In the genomic region with DNA sequence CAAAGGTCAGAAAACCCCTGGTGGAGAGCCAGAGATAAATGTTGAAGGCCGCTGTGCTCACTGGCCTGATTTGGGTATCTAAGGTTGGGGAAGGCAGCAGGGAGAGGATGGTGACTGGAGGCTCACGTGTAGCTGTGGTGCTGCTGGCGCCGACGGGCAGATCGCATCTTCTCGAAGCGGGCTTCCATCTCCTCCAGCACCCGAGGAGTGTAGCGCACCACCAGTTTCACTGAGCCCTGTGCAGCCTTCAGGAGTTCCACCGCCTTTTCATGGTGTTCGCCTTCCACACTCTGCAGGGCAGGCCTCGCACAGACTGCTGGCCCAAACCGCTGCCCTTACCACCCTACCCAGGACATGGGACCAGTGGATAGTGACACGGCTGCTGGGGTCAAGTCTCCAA, we compare ENCODE assay signal across 8 mouse cellular contexts. TPM values are rescaled to one million over a fixed set of nuclear protein-coding genes. Genes with fewer than 3 reads are reported as not detected.
DNase-seq lines count a peak whose midpoint lies in the region; ATAC-seq and TF ChIP-seq lines count a peak whose summit lies in the region.

No protein-coding gene starts in this region.

- H3K27ac ChIP-seq in heart, embryonic 14.5 days (replicated peaks in 1 of 2; ENCODE audit: control insufficient read depth in 1 of 2, insufficient read depth in 1 of 2, low read depth in 2 of 2, low read length in 2 of 2): no peak overlapping the region
- H3K27ac ChIP-seq in hindbrain, embryonic 13.5 days: peak overlapping the region; percentile 92; the same call in 1 of the 2 replicates
- peak overlapping the region; percentile 82; the same call in 1 of the 2 replicates for H3K27ac ChIP-seq in midbrain, embryonic 13.5 days
- no peak overlapping the region for H3K27ac ChIP-seq in thymus, adult 2 months (ENCODE audit: control insufficient read depth, insufficient read depth, low read length)

- DNase-seq in heart, adult 8-10 months (ENCODE audit: low spot score): no peak
- DNase-seq in ZHBTc4 (ENCODE audit: low read depth, low spot score): peak; percentile 36
- no peak for DNase-seq in thymus, adult 2 months
- no peak for DNase-seq in kidney, postnatal 4 days
- DNase-seq in left cerebral cortex, adult 18-20 months (ENCODE audit: low spot score in 2 of 2): no peak

- peaks cover 52% of the 10 kb centered on the region for H3K27me3 ChIP-seq in heart, embryonic 14.5 days (ENCODE audit: control insufficient read depth, insufficient read depth, low read length)
- H3K27me3 ChIP-seq in hindbrain, embryonic 13.5 days: peaks cover 38% of the 10 kb centered on the region
- peaks cover 29% of the 10 kb centered on the region for H3K27me3 ChIP-seq in midbrain, embryonic 13.5 days
- H3K27me3 ChIP-seq in thymus, adult 2 months (ENCODE audit: control insufficient read depth, insufficient read depth, low read length): peaks cover 16% of the 10 kb centered on the region

- H3K36me3 ChIP-seq in heart, embryonic 14.5 days (ENCODE audit: control insufficient read depth, insufficient read depth, low read length): peaks cover 11% of the 10 kb centered on the region
- peaks cover 16% of the 10 kb centered on the region for H3K36me3 ChIP-seq in hindbrain, embryonic 13.5 days
- peaks cover 13% of the 10 kb centered on the region for H3K36me3 ChIP-seq in midbrain, embryonic 13.5 days
- H3K36me3 ChIP-seq in thymus, adult 2 months (ENCODE audit: control insufficient read depth, insufficient read depth, low read length): no peaks in the 10 kb centered on the region; the same call in 1 of the 2 replicates

- no peak for ATAC-seq in heart, embryonic 14.5 days (ENCODE audit: insufficient number of reproducible peaks, insufficient read depth, low FRiP score, low read depth)
- ATAC-seq in hindbrain, embryonic 13.5 days (ENCODE audit: low FRiP score): no peak
- no peak for ATAC-seq in midbrain, embryonic 13.5 days

- peak overlapping the region; percentile 99 for H3K4me2 ChIP-seq in heart, embryonic 14.5 days (ENCODE audit: low read length)
- peak overlapping the region; percentile 87 for H3K4me2 ChIP-seq in hindbrain, embryonic 13.5 days
- H3K4me2 ChIP-seq in midbrain, embryonic 13.5 days (replicated peaks): peak overlapping the region; percentile 69

- TF ChIP-seq POLR2A in thymus, adult 2 months (IDR thresholded peaks at IDR 0.05; ENCODE audit: control insufficient read depth, extremely low read depth, insufficient read depth, low read length, poor library complexity): no peak

- no peaks in the 10 kb centered on the region for H3K9me3 ChIP-seq in heart, embryonic 14.5 days (ENCODE audit: control insufficient read depth, low read length)
- no peaks in the 10 kb centered on the region for H3K9me3 ChIP-seq in hindbrain, embryonic 13.5 days
- no peaks in the 10 kb centered on the region for H3K9me3 ChIP-seq in midbrain, embryonic 13.5 days

- 86% methylated on average over 15 of the region's 15 CpGs for WGBS in heart, embryonic 14.5 days
- WGBS in hindbrain, embryonic 13.5 days: 83% methylated on average over 15 of the region's 15 CpGs
- 83% methylated on average over 15 of the region's 15 CpGs for WGBS in midbrain, embryonic 13.5 days
- WGBS in thymus, adult 2 months: 89% methylated on average over 15 of the region's 15 CpGs

- TF ChIP-seq CTCF in thymus, adult 2 months (IDR thresholded peaks at IDR 0.05; ENCODE audit: borderline replicate concordance, control insufficient read depth, extremely low read depth, insufficient read depth, low read length, poor library complexity): no peak

- peak overlapping the region; percentile 8; the same call in 1 of the 2 replicates for H3K9ac ChIP-seq in heart, embryonic 14.5 days (ENCODE audit: low read length)
- H3K9ac ChIP-seq in hindbrain, embryonic 13.5 days: peak overlapping the region; percentile 96
- peak overlapping the region; percentile 71 for H3K9ac ChIP-seq in midbrain, embryonic 13.5 days (replicated peaks)

- peaks cover 10 to 34% of the 10 kb centered on the region in 2 experiments for H3K4me1 ChIP-seq in heart, embryonic 14.5 days (ENCODE audit: control insufficient read depth in 2 of 2, insufficient read depth in 2 of 2, low read length in 2 of 2)
- peaks cover 50% of the 10 kb centered on the region for H3K4me1 ChIP-seq in hindbrain, embryonic 13.5 days (replicated peaks)
- peaks cover 51% of the 10 kb centered on the region for H3K4me1 ChIP-seq in midbrain, embryonic 13.5 days (replicated peaks)
- H3K4me1 ChIP-seq in thymus, adult 2 months (replicated peaks; ENCODE audit: control insufficient read depth, insufficient read depth, low read length): peaks cover 28% of the 10 kb centered on the region

- H3K4me3 ChIP-seq in heart, embryonic 14.5 days (ENCODE audit: control insufficient read depth in 1 of 2, insufficient read depth in 1 of 2, low read depth in 1 of 2, low read length in 2 of 2): no peak overlapping the region
- H3K4me3 ChIP-seq in hindbrain, embryonic 13.5 days: peak overlapping the region; percentile 79
- H3K4me3 ChIP-seq in midbrain, embryonic 13.5 days (replicated peaks): peak overlapping the region; percentile 85
- H3K4me3 ChIP-seq in thymus, adult 2 months (ENCODE audit: control insufficient read depth, insufficient read depth, low read length): no peak overlapping the region

RNA-seq across cellular contexts. Expression of gene Ppfia3, which starts 1.4 kb away (rescaled TPM):
- polyA plus RNA-seq in heart, embryonic 14.5 days (2014; fragmentation: Nextera tagmentation; extraction: Ambion mirVana): 2.7 and 2.8 TPM in 2 replicates
- total RNA-seq in heart, adult 8-10 months (2022): under 1 TPM; 0.11 to 0.33 (median 0.20) TPM
- polyA plus RNA-seq in hindbrain, embryonic 13.5 days (2015; fragmentation: Nextera tagmentation; extraction: Ambion mirVana): 19.9 and 20.7 TPM in 2 replicates
- polyA plus RNA-seq in midbrain, embryonic 13.5 days (2015; fragmentation: Nextera tagmentation; extraction: Ambion mirVana): 17.2 and 19.8 TPM in 2 replicates
- polyA plus RNA-seq in thymus, adult 2 months (2012; rRNA removed): 0.65 and 0.89 TPM in 2 replicates
- total RNA-seq in left cerebral cortex, adult 18-20 months (2021): 100 to 1,000 TPM; 154 to 170 TPM

RNA-seq across cellular contexts. Expression of gene Lin7b, which starts 2.2 kb away (rescaled TPM):
- polyA plus RNA-seq in heart, embryonic 14.5 days (2014; fragmentation: Nextera tagmentation; extraction: Ambion mirVana): 1.0 and 1.1 TPM in 2 replicates
- 1 to 10 TPM; 1.0 to 1.5 (median 1.3) TPM for total RNA-seq in heart, adult 8-10 months (2022)
- polyA plus RNA-seq in hindbrain, embryonic 13.5 days (2015; fragmentation: Nextera tagmentation; extraction: Ambion mirVana): 12.5 and 13.4 TPM in 2 replicates
- polyA plus RNA-seq in midbrain, embryonic 13.5 days (2015; fragmentation: Nextera tagmentation; extraction: Ambion mirVana): 7.1 and 7.9 TPM in 2 replicates
- polyA plus RNA-seq in thymus, adult 2 months (2012; rRNA removed): 0.65 and 1.0 TPM in 2 replicates
- total RNA-seq in left cerebral cortex, adult 18-20 months (2021): 100 to 1,000 TPM; 133 to 165 TPM

RNA-seq across cellular contexts. Expression of gene Snrnp70, which starts 27.4 kb away (rescaled TPM):
- 64.1 and 65.2 TPM in 2 replicates for polyA plus RNA-seq in heart, embryonic 14.5 days (2014; fragmentation: Nextera tagmentation; extraction: Ambion mirVana)
- total RNA-seq in heart, adult 8-10 months (2022): 100 to 1,000 TPM in 1 of 4 experiments, 10 to 100 TPM in 3; 68.3 to 107 (median 86.7) TPM
- 205 and 215 TPM in 2 replicates for polyA plus RNA-seq in hindbrain, embryonic 13.5 days (2015; fragmentation: Nextera tagmentation; extraction: Ambion mirVana)
- 223 and 238 TPM in 2 replicates for polyA plus RNA-seq in midbrain, embryonic 13.5 days (2015; fragmentation: Nextera tagmentation; extraction: Ambion mirVana)
- polyA plus RNA-seq in thymus, adult 2 months (2012; rRNA removed): 693 and 725 TPM in 2 replicates
- 100 to 1,000 TPM; 372 to 395 TPM for total RNA-seq in left cerebral cortex, adult 18-20 months (2021)

RNA-seq across cellular contexts. Expression of gene Hrc, which starts 33.1 kb away (rescaled TPM):
- 24.1 and 28.3 TPM in 2 replicates for polyA plus RNA-seq in heart, embryonic 14.5 days (2014; fragmentation: Nextera tagmentation; extraction: Ambion mirVana)
- total RNA-seq in heart, adult 8-10 months (2022): 1,000 to 10,000 TPM; 1,032 to 1,216 (median 1,081) TPM
- 0.31 TPM in 2 replicates for polyA plus RNA-seq in hindbrain, embryonic 13.5 days (2015; fragmentation: Nextera tagmentation; extraction: Ambion mirVana)
- 0.10 and 0.26 TPM in 2 replicates for polyA plus RNA-seq in midbrain, embryonic 13.5 days (2015; fragmentation: Nextera tagmentation; extraction: Ambion mirVana)
- 0.56 and 9.1 TPM in 2 replicates for polyA plus RNA-seq in thymus, adult 2 months (2012; rRNA removed)
- total RNA-seq in left cerebral cortex, adult 18-20 months (2021): under 1 TPM; 0.19 to 0.30 TPM

RNA-seq across cellular contexts. Expression of gene Trpm4, which starts 34.6 kb away (rescaled TPM):
- polyA plus RNA-seq in heart, embryonic 14.5 days (2014; fragmentation: Nextera tagmentation; extraction: Ambion mirVana): 11.1 and 12.4 TPM in 2 replicates
- 10 to 100 TPM; 23.8 to 36.3 (median 25.4) TPM for total RNA-seq in heart, adult 8-10 months (2022)
- 7.3 and 8.9 TPM in 2 replicates for polyA plus RNA-seq in hindbrain, embryonic 13.5 days (2015; fragmentation: Nextera tagmentation; extraction: Ambion mirVana)
- polyA plus RNA-seq in midbrain, embryonic 13.5 days (2015; fragmentation: Nextera tagmentation; extraction: Ambion mirVana): 7.3 and 10.8 TPM in 2 replicates
- polyA plus RNA-seq in thymus, adult 2 months (2012; rRNA removed): 12.1 and 12.9 TPM in 2 replicates
- 10 to 100 TPM; 19.0 to 26.5 TPM for total RNA-seq in left cerebral cortex, adult 18-20 months (2021)

Comparison
In these comparisons a context has a peak if more than half of its experiments do, and no peak if none do; other contexts are left out.
1. H3K27ac ChIP-seq: peak in hindbrain, embryonic 13.5 days (single experiment) and midbrain, embryonic 13.5 days (single experiment); none in heart, embryonic 14.5 days (0 of 2) and thymus, adult 2 months (single experiment).
2. H3K4me3 ChIP-seq: peak in hindbrain, embryonic 13.5 days (single experiment) and midbrain, embryonic 13.5 days (single experiment); none in heart, embryonic 14.5 days (0 of 2) and thymus, adult 2 months (single experiment).
3. H3K9ac ChIP-seq: peak in every context shown above with its lines; median percentile 96 in hindbrain, embryonic 13.5 days; 71 in midbrain, embryonic 13.5 days; 8 in heart, embryonic 14.5 days.
4. Peak in every context shown above with its lines, with median percentiles within 50 percentile points of each other: H3K4me2 ChIP-seq.